Mouse (Mus musculus) cerebellum, adult 2 months (tissue): ENCODE measurements at regions not wholly inside any gene's neighbourhood (a gene's known extent, or its start where the extent isn't known, plus 50 kb on each side); places are given as distances from the start of the nearest gene placed in this dataset.

Source experiments
- CTCF ChIP-seq: fragments of 200-500 bp; IDR thresholded peaks from 2 replicates; pipeline ENCODE4 v1.5.1; 2011; ENCODE audit warnings: low read depth, mild to moderate bottlenecking, control low read depth, low read length, moderate library complexity, borderline replicate concordance; ENCODE audit not compliant: insufficient read depth
- POLR2A ChIP-seq: fragments of 200-500 bp; IDR thresholded peaks from 2 replicates; pipeline ENCODE4 v1.6.1; 2011; ENCODE audit warnings: low read length, control low read depth, borderline replicate concordance; ENCODE audit not compliant: insufficient read depth

DNA sequence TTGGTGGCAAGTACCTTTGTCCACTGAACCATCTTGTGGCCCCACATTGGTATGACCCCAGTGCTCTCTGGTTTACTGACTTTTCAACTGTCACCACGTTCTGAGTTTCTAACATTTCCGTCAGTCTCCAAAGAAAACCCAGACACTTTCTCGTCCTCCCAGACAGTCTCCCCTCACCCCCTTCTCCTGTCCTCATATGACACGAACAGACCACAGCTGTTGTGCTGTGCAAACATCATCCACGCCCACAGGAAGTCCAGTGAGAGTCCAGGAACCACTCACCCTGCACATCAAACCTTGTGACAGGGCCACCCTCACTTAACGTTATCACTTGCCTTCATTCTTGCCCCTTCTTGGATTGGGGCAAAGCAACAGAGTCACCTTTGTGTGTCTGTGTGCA, 51.4 kb upstream of the Kcng1 start:
- TF ChIP-seq CTCF (no peak), POLR2A (no peak)
